Mouse (Mus musculus) hindbrain, embryonic 14.5 days (tissue): Measurements from ENCODE around the gene Actn4. TPM values are rescaled to one million over a fixed set of nuclear protein-coding genes. Genes with fewer than 3 reads are reported as not detected.
"Not testable (repeated sequence)": the region's sequence is repeated elsewhere in the genome, so short reads cannot be mapped to it uniquely, and the experiment has no call there.

ENCODE experiments used
- ATAC-seq: fragments of 200-750 bp; cut with Nextera tagmentation; 2 replicates; pipeline ENCODE4 v1.8.0; 2017; ENCODE audit warnings: moderate number of reproducible peaks, mild to moderate bottlenecking, moderate TSS enrichment, moderate library complexity; ENCODE audit not compliant: low FRiP score
- DNase-seq: peaks from one replicate; pipeline ENCODE4 v3.0.0-alpha.2; 2015; ENCODE audit warnings: low spot score
- H3K27ac ChIP-seq: fragments of 300-500 bp; sonication (generic); 2 replicates; pipeline ENCODE4 v1.5.1; 2014; ENCODE audit warnings: mild to moderate bottlenecking, moderate library complexity
- H3K27me3 ChIP-seq: fragments of 300-500 bp; sonication (generic); 2 replicates; pipeline ENCODE4 v1.6.1; 2014; ENCODE audit warnings: mild to moderate bottlenecking, low read length, mixed read lengths; ENCODE audit not compliant: control insufficient read depth, insufficient read depth
- H3K36me3 ChIP-seq: fragments of 300-500 bp; sonication (generic); replicated peaks from 2 replicates; pipeline ENCODE4 v1.6.1; 2014; ENCODE audit not compliant: control insufficient read depth, insufficient read depth
- H3K4me1 ChIP-seq: fragments of 300-500 bp; sonication (generic); replicated peaks from 2 replicates; pipeline ENCODE4 v1.6.1; 2014; ENCODE audit warnings: antibody characterized with exemption, low read length, mixed read lengths; ENCODE audit not compliant: control insufficient read depth, insufficient read depth
- H3K4me2 ChIP-seq: fragments of 300-500 bp; sonication (generic); replicated peaks from 2 replicates; pipeline ENCODE4 v1.6.1; 2014; ENCODE audit warnings: mild to moderate bottlenecking, moderate library complexity
- H3K4me3 ChIP-seq: fragments of 300-500 bp; sonication (generic); replicated peaks from 2 replicates; pipeline ENCODE4 v1.5.1; 2014; ENCODE audit warnings: mild to moderate bottlenecking, low read length
- H3K9ac ChIP-seq: fragments of 300-500 bp; sonication (generic); 2 replicates; pipeline ENCODE4 v1.6.1; 2014
- H3K9me3 ChIP-seq: fragments of 300-500 bp; sonication (generic); 2 replicates; pipeline ENCODE4 v1.6.1; 2016; ENCODE audit warnings: low read length; ENCODE audit not compliant: control insufficient read depth
- WGBS: fragments of 180-500 bp; shearing (Covaris S2); extraction: QIAGEN DNeasy Blood & Tissue Kit; methylation state at CpG from one replicate; pipeline ENCODE4 v1.1.7; 2014; 5-methylcytosine and 5-hydroxymethylcytosine counted together
- polyA plus RNA-seq: library from polyadenylated mRNA; unstranded; fragments of >200 nt; fragmentation: Nextera tagmentation; extraction: Ambion mirVana; gene quantifications from 2 replicates; pipeline ENCODE4 v1.2.1, GENCODE M21; 2014

Gene Actn4
- polyA plus RNA-seq, 1 experiment from 2014 or later, result 133 TPM

GRCm38 (mm10) chr7:28877856-28878255 is 84.3 kb downstream of the Actn4 start:
- Histone ChIP-seq H3K9me3 (no peaks in the 10 kb centered on the region), H3K36me3 (no peaks in the 10 kb centered on the region), H3K4me1 (no peaks in the 10 kb centered on the region), H3K9ac (no peak overlapping the region), H3K4me3 (no peak overlapping the region), H3K4me2 (no peak overlapping the region), H3K27me3 (no peaks in the 10 kb centered on the region), H3K27ac (no peak overlapping the region)
- ATAC-seq, result no peak
- 75% methylated on average over 4 of the region's 4 CpGs for WGBS
- DNase-seq, result no peak

- H3K4me2 ChIP-seq, result no peak overlapping the region
- ATAC-seq (no peak), DNase-seq (no peak)
- no peak overlapping the region for H3K27ac ChIP-seq
- H3K4me3 ChIP-seq, result no peak overlapping the region
- H3K4me1 ChIP-seq, result no peaks in the 10 kb centered on the region
- no peak overlapping the region for H3K9ac ChIP-seq
- 91% methylated on average over 7 of the region's 7 CpGs for WGBS
- H3K9me3 ChIP-seq, result no peaks in the 10 kb centered on the region
- no peaks in the 10 kb centered on the region for H3K27me3 ChIP-seq
- H3K36me3 ChIP-seq, result no peaks in the 10 kb centered on the region
These were observed 85.0 kb downstream of the Actn4 start for GRCm38 (mm10) chr7:28877155-28877554.

- Histone ChIP-seq H3K36me3 (no peaks in the 10 kb centered on the region), H3K9ac (no peak overlapping the region)
- no peak for DNase-seq
These were observed 86.0 kb downstream of the Actn4 start for GRCm38 (mm10) chr7:28876099-28876498.

GRCm38 (mm10) chr7:28874565-28874964 is 87.6 kb downstream of the Actn4 start:
- no peaks in the 10 kb centered on the region for H3K9me3 ChIP-seq
- no peak overlapping the region for H3K9ac ChIP-seq
- no peaks in the 10 kb centered on the region for H3K4me1 ChIP-seq
- no peak overlapping the region for H3K27ac ChIP-seq
- WGBS, result 90% methylated on average over 2 of the region's 2 CpGs
- H3K4me3 ChIP-seq, result no peak overlapping the region
- no peak overlapping the region for H3K4me2 ChIP-seq
- H3K36me3 ChIP-seq, result no peaks in the 10 kb centered on the region
- H3K27me3 ChIP-seq, result no peaks in the 10 kb centered on the region
- ATAC-seq (no peak), DNase-seq (no peak)

More at GRCm38 (mm10) chr7:28876099-28876498, 86.0 kb downstream of the Actn4 start:
- Histone ChIP-seq H3K4me3 (no peak overlapping the region), H3K9me3 (no peaks in the 10 kb centered on the region), H3K27ac (no peak overlapping the region), H3K4me1 (no peaks in the 10 kb centered on the region), H3K4me2 (no peak overlapping the region), H3K27me3 (no peaks in the 10 kb centered on the region)
- ATAC-seq, result no peak
- 81% methylated on average over 4 of the region's 4 CpGs for WGBS

- H3K4me1 ChIP-seq, result no peaks in the 10 kb centered on the region; the same call in 1 of the 2 replicates
- 92% methylated on average over 24 of the region's 24 CpGs for WGBS
- no peaks in the 10 kb centered on the region for H3K36me3 ChIP-seq
- H3K27me3 ChIP-seq, result no peaks in the 10 kb centered on the region
- no peak overlapping the region for H3K27ac ChIP-seq
- no peak overlapping the region for H3K4me3 ChIP-seq
- no peak overlapping the region for H3K4me2 ChIP-seq
- no peak overlapping the region for H3K9ac ChIP-seq
- no peak for DNase-seq
- H3K9me3 ChIP-seq, result no peaks in the 10 kb centered on the region
- ATAC-seq, result no peak
These were observed 91.1 kb downstream of the Actn4 start for GRCm38 (mm10) chr7:28870901-28871664.

- WGBS, result 27% methylated on average over 23 of the region's 23 CpGs
- not testable (repeated sequence) for ATAC-seq, H3K4me2 ChIP-seq
These were observed 94.4 kb downstream of the Actn4 start for GRCm38 (mm10) chr7:28867508-28868340.

GRCm38 (mm10) chr7:28866769-28867507 is 95.2 kb downstream of the Actn4 start:
- no peaks in the 10 kb centered on the region; the same call in 1 of the 2 replicates for H3K4me1 ChIP-seq
- no peak overlapping the region for H3K27ac ChIP-seq
- ATAC-seq, result no peak
- 95% methylated on average over 28 of the region's 28 CpGs for WGBS
- no peak overlapping the region for H3K9ac ChIP-seq
- H3K36me3 ChIP-seq, result no peaks in the 10 kb centered on the region
- no peaks in the 10 kb centered on the region for H3K9me3 ChIP-seq
- no peak overlapping the region for H3K4me3 ChIP-seq
- no peak for DNase-seq
- no peaks in the 10 kb centered on the region for H3K27me3 ChIP-seq
- no peak overlapping the region for H3K4me2 ChIP-seq

More at GRCm38 (mm10) chr7:28867508-28868340, 94.4 kb downstream of the Actn4 start:
- H3K27me3 ChIP-seq, H3K36me3 ChIP-seq, H3K27ac ChIP-seq, H3K4me3 ChIP-seq, H3K9ac ChIP-seq, H3K4me1 ChIP-seq, H3K9me3 ChIP-seq: not testable (repeated sequence)
- DNase-seq, result peak; percentile 60

GRCm38 (mm10) chr7:28865481-28866300 is 96.4 kb downstream of the Actn4 start:
- Histone ChIP-seq H3K36me3 (no peaks in the 10 kb centered on the region), H3K27ac (no peak overlapping the region), H3K9me3 (no peaks in the 10 kb centered on the region), H3K9ac (peak overlapping the region; percentile 46), H3K4me2 (peak overlapping the region; percentile 52), H3K27me3 (no peaks in the 10 kb centered on the region), H3K4me1 (no peaks in the 10 kb centered on the region; the same call in 1 of the 2 replicates), H3K4me3 (peak overlapping the region; percentile 16)
- ATAC-seq, result peak; percentile 51
- DNase-seq, result peak; percentile 71
- WGBS, result 44% methylated on average over 33 of the region's 33 CpGs
